Mouse (Mus musculus): ENCODE measurements around the gene Pdcd1lg2.

DNA sequence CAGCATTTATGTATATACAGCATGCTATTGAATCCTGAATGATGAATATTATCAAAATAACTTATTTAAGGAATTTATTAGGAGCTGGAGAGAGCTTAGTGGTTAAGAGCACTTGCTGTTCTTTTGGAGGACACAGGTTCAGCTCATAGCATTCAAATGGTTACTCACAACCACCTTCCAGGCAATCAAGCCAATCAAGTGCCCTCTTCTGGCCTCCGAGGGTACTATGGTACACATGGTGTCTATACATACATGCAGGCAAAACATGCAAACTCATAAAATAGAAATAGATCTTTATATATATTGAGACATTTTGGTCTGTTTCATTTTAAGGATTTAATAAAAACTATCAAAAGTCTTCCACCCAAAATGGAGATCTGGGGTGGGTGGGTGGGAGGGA is 21.9 kb upstream of the Pdcd1lg2 start:
- TF ChIP-seq POLR2A (IDR thresholded peaks at IDR 0.05; ENCODE audit: control insufficient read depth, extremely low read depth, insufficient read depth, low read length, poor library complexity) (no peak), CTCF (IDR thresholded peaks at IDR 0.05; ENCODE audit: borderline replicate concordance, control insufficient read depth, extremely low read depth, insufficient read depth, low read length, poor library complexity) (no peak)

All from thymus, adult 2 months (tissue).